Mouse (Mus musculus): ENCODE results near the gene Mast3. TPM values are rescaled to one million over a fixed set of nuclear protein-coding genes. Genes with fewer than 3 reads are reported as not detected.

The Mast3 gene
- 100 to 1,000 TPM; 452 to 459 TPM for total RNA-seq (2021)

GRCm38 (mm10) chr8:70804481-70805206 lies at the start of gene Mast3:
Mast3 (minus strand) TSS chr8:70805054.
- peak; percentile 82 to 85 for DNase-seq

GRCm38 (mm10) chr8:70853863-70854262 lies 49.0 kb upstream of the Mast3 start:
- DNase-seq = no peak

DNA sequence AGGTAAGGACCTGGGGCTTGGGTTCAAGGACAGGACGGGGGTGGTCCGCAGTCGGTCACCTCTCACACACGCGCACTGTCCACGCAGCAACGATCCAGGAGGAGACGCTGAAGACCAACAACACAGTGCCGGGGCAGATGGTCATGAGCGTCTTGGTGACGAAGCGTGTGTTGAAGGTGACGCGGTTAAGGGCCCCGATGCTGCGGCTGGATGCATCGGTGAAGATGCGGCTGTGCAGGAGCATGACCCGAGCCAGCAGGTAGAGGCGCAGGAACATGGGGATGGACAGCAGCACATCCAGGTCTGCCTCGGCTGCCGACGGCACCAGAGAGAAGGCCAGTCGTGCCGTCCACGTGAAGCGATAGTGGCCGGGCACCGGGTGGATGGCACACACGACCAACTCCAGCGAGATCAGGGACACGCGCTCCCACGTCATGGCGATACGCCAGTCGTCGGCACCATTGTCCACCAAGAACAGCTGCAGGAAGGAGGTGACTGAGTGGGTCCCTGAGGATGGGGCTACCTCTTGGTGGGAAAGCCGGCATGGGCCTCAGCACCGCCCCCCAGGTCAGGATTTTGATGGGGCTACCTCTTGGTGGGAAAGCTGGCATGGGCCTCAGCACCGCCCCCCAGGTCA lies 47.9 kb upstream of the Mast3 start:
- no peak for DNase-seq

- no peak for DNase-seq
Measured at GRCm38 (mm10) chr8:70851837-70852236, 47.0 kb upstream of the Mast3 start.

GRCm38 (mm10) chr8:70850947-70851346 lies 46.1 kb upstream of the Mast3 start:
- DNase-seq = no peak

GRCm38 (mm10) chr8:70850132-70850845 lies 45.4 kb upstream of the Mast3 start:
- DNase-seq = no peak

- no peak for DNase-seq
Measured at GRCm38 (mm10) chr8:70849333-70849990, 44.6 kb upstream of the Mast3 start.

GRCm38 (mm10) chr8:70846371-70847154 lies 41.7 kb upstream of the Mast3 start:
- no peak for DNase-seq

- DNase-seq = no peak
Measured at GRCm38 (mm10) chr8:70845108-70845507, 40.3 kb upstream of the Mast3 start.

DNA sequence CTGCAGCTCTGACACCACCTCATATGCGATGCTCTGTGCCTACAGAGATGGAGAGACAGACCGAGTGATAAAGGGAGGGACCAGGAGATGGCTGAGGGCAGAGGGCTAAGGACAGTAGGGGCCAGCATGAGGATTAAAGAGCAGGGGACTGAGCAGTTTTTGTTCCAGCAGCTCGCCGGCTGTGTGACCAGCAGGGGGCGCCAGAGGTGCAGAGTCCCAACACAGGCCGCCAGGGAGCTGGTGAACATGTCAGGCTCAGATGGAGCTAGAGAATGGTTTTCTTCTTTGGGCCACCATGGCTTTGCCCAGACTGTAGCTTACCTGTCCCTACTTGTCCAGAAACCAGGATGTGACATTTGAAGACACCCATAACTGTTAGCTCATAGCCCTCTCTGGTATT lies 39.7 kb upstream of the Mast3 start:
- DNase-seq = peak; percentile 82 to 83

- no peak for DNase-seq
Measured at GRCm38 (mm10) chr8:70843941-70844340, 39.1 kb upstream of the Mast3 start.

DNA sequence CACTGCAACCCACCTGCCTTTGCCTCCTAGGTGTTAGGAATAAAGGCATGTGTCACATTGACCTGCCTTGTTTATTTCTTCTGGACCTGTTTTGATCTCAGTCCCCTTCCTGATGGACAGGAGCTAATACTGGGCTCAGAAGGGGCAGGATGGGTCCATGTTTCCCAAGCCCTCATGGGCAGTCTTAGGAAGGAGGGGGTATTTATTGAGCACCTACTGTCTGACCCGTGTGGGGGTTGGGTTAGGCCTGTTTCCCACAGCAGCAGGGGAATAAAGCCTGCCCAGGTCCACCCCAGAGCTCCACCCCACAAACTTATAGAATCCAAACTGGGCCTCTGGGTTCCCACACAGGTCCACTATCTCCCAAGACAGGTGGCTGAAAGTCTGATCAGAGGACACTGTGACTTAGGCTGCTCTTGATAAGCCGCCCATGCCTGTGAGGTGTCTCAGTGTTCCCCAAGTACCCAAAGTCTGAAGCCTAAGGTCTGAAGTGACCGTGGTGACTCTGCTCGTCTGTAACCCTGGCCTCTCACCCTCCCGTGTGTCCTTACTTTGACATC lies 38.4 kb upstream of the Mast3 start:
- no peak for DNase-seq

- DNase-seq = no peak
Measured at GRCm38 (mm10) chr8:70842484-70842883, 37.6 kb upstream of the Mast3 start.

DNA sequence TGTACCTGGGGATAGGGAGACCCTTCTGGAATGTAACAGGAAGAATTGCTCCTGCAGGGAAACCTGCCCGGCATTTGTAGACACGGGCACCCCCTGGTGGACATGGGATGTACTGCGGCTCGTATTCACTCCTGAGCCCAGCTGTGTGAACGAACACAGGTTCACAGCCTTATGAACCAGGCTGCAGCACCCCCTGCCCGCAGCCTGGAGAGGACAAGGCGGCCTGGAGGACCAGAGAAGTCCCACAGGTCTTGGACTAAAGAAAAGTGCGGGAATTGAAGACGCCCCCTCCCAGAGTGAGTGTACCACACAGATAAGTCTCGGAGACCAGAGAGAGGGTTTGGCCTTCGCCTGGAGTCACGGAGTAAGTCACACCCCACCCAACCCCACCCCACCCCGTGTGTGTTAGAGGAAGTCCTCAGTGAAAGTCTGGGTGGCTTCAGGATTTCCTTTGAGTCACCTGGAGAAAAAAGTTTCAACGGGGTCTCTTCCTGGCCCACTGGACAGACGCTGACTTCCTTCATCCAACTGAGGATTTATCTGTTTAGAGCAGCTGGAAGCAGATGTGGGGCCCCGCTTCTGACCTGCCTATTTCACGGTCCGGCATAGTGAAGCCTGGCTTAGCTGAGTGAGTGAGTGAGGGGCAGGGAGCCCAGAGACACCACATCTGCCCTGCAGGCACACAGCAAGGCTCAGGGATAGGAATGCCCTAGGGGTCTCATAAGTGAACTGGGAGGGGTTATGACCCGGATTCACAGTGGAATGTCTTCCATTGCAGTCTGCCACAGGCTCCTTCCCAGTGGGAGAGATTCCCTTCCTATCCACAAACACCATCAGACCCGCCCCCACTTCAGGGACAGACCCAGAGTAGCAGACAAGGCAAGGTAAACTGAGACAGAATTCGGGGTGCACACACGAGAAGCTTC lies 36.6 kb upstream of the Mast3 start:
- DNase-seq = peak; percentile 84 to 91

DNA sequence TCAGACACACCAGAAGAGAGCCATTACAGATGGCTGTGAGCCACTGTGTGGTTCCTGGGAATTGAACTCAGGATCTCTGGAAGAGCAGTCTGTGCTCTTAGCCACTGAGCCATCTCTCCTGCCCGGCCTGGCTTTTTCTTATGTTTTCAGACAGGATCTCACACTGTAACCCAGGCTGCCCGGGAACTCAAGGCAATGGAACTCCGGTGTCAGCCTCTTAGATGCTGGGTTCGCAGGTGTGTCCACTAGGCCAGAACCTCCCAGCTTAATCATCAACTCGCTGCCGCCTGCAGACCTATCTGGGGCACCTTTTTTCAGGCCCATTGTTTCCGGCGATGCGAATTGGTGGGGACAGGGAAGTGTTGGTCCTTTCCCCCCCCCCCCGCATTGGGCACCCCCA lies 35.7 kb upstream of the Mast3 start:
- DNase-seq = no peak

DNA sequence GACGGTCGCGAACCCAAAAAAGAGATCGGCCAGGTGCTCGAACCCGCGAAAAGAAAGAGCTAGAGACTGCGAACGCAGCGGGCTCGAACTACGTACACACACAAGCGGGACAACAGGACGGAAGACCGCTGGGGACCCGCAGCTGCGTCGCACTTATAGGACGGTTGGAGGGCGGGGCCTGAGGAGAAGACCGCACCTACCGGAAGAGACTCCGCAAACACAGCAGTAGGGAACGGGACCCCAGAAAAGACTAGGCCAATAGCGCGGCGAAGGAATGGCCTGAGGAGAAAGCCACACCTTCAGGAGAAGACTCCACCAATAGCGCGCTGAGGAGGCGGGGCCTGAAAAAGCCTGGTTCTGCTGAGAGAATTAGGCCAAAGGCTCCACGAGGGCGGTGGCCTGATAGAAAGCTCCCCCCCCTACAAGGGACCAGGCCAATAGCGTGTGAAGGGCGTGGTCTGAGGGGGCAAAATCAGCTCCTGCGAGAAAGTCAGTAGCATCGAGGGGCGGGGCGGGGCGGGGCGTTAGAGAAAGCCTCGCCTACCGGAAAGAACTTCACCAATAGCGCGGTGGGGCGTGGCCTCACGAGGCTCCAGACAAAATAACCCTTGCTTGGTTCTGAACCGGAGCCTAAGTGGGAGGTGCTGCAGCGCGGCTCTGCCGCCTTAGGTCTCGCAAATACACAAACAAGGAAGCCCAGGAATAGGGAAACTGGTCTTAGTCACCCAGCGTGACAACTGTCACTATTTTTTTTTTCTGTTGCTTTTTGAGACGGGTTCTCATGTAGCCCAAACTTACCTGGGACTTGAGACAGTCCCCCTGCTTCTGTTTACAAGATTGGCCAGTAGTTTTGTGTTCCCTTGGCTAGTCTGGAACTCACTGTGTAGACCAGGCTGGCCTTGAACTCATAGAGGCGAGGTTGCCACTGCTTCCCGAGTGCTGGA lies 34.8 kb upstream of the Mast3 start, which contains the start of gene Arrdc2:
Gene Arrdc2 (minus strand): TSS at position 313 of the 944 bp plus-strand sequence.
- peak; percentile 96 to 98 for DNase-seq

GRCm38 (mm10) chr8:70838654-70839407 lies 34.0 kb upstream of the Mast3 start:
- DNase-seq = no peak

DNA sequence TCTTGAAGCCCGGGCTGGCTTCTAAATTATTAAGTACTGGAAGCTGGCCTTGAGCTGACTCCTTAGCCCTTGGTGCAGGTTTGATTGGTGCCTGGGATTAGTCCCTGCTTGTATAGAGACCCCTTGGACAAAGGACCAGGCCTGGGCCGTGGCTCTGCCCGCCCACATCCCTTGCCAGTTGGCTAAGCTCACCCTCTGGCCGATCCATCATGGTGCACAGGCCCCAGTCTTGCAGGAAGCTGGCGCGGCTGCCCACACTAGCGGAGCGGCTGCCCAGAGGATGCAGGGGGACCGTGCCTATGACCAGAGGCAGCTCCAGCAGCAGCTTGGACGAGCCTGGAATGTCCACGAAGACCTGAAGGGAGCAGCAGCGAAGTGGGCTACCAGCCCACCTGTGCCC lies 31.8 kb upstream of the Mast3 start:
- no peak for DNase-seq

GRCm38 (mm10) chr8:70834071-70834470 lies 29.2 kb upstream of the Mast3 start:
- DNase-seq = no peak
